Mouse (Mus musculus): ENCODE results near the gene Armc3.

DNA sequence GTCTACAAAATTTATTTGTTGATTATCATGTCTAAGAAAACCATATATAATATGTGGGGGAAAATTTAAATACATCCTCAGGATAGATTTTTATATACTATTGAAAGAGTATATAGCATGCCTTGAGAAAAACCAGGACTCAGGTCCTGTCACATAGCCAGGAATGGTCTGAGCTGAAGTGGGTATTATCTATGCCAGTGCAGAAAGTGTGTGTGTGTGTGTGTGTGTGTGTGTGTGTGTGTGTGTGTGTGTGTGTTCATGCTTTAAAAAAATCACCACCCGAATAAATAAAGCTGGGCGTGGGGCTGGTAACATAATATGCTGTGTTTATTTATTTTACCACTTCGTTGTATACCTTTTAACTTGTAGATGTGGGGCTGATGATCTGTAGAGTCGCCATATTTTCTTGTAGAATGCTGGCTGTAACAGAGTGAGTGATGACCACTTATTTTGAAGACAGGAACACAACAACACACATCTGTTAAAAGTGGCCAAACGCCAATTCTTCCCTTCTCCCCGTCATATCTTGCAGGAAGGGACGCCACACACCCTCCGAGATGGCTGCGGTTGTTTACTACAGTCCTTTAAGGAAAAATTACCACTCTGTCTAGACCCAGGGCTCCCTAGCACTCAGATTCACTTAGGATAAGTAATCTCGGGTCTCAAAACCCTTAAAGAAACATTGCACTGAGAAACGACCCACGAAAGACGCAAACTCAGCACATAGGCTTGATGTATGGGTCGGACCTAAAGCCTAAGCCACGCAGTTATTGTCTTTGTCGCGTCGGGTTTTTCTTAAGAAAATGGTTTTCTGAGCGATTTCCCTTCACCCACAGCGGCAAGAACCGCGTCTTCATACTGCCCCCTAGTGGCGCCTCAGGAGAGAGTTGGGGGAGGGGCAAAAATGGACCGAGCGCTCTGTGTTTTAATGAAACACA lies 76.8 kb downstream of the Armc3 start:
- TF ChIP-seq CTCF (IDR thresholded peaks at IDR 0.05; ENCODE audit: low read depth) (peak; percentile 89), EP300 (IDR thresholded peaks at IDR 0.05; ENCODE audit: low read depth) (peak; percentile 31; the same call in 1 of the 2 replicates)

All from liver, embryonic 14.5 days (tissue).